Mouse (Mus musculus) spleen, postnatal 4 days (tissue): ENCODE measurements around the gene Mitf.

ENCODE experiments used
- DNase-seq, 2 experiments: peaks; one replicate each; pipeline ENCODE4 v3.0.0; 2022; ENCODE audit warnings: low spot score in 2 of 2

The Mitf gene

DNA sequence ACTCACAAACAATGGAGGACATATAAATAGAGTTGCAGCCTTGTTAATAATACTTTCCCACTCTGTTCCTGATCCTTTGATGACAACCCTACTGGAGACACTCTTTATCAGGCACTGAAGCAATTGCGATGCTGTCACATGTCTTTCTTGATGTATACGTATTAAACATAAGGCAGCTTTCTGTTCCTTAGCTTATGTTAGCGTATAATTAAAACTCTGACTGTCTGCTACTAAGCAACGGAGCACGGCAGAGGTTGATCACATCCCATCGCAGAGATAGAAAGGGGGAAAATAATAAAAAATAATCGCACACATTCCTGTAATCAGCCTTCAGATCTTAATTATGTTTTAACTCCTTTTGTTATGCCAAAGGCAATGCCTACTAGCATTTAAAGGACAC is 234.9 kb downstream of the Mitf start:
- DNase-seq: no peak

- no peak for DNase-seq
These were observed 239.7 kb downstream of the Mitf start for GRCm38 (mm10) chr6:98046295-98047108.

DNA sequence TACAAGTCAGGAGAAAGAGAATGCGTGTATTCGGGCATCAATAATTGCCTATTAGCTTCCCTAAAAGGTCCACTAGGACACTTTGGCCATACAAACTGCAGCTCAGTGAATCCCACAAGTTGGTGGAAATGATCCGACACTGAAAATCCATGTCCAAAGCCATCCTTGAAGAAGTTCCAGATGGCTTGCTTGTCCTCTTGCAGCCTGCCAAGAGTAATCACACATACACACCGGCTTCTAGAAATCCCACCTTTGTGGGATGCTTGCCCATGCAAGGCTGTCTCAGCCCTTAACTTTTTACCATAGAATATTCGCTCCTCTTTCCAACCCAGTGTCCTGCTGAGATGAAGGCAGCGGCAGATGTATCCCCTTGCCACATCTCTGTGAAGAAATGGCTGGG is 240.9 kb downstream of the Mitf start:
- DNase-seq: no peak

DNA sequence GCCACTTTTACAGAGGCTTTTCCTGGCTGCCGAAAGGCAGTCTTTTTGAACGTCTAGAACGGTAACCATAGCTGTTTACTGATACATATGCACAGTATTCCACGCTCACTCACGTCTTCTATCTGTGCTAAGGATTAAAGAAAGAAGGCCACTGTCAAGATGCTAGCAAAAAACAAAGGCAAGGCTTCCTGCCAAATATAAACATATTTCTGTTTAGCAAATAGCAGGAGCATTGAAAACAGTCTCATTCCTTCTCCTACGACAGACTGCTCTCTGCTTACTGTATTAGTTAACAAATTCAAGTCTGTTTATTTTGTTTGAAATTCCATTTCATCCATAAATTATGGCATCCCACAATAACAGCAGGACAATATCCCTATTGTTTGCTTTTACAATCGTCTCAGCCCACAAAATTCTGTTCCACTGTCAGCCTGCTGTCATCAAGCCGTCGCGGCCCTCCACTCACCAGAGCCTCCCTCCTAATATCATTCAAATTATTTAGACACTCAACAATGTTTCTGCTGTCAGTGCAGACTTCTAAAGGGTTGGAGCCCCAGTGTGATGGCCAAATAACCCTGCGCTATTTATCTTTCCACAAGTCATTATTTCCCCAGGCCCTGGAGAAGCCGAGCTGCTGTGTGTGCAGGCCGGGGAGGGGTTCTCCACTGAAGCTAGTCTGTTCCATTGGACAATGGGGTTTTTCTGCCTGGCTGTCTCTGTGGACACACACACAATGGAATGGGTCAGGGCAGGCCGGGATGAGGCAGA is 242.0 kb downstream of the Mitf start:
- DNase-seq: no peak

GRCm38 (mm10) chr6:98049551-98049950 is 242.7 kb downstream of the Mitf start:
- no peak for DNase-seq

GRCm38 (mm10) chr6:98061878-98062277 is 255.0 kb downstream of the Mitf start:
- DNase-seq: no peak

DNA sequence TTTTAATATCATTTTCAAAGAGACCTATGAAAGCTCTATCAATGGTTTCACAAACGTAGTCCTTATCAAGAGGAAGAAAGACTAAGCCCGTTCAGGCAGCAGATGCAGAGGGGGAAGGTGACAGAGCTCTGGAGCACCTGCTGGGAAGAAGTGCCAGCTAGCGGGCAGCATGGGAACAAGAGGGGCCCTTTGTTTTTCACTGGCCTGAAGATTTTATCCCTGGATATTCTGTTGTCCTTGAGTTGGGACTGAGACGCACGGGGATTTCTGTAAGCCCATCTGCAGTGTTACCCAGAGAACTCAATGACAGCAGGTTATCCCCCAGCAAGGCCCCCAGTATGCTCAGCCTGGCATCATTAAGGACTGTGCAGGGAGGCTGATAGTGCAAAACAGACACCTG is 258.1 kb downstream of the Mitf start:
- DNase-seq: no peak

- no peak for DNase-seq
These were observed 259.6 kb downstream of the Mitf start for GRCm38 (mm10) chr6:98066420-98066819.
